25 mouse cellular contexts compared by ENCODE assay signal in the genomic region with DNA sequence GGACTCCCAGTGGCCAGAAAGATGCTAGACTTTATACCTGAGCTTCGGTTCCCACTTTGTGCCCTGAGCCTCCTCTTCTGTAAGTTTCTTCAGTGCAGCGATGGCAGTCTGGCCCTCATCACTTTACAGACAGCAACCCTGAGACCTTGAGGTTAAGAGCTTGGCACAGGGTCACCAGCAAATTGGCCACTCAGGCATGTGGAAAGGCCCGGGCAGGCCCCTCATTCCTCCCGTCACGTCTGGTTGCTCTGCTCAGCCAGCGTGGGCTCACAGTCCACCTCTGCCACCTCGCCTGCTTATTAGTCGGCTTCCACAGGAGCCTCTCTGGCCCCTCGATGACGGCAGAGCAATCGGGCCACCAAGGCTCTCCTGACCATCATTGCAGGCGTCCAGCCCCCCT.
A peak's percentile ranks its signal among the peaks of the same experiment; 100 is the strongest.
DNase-seq lines count a peak whose midpoint lies in the region; ATAC-seq and TF ChIP-seq lines count a peak whose summit lies in the region.
"Had no signal": no experiment of that assay in that cellular context is flagged by ENCODE, and none has a peak within 500 bp of the region (broad histone marks: within the 10 kb centered on the region; RNA-seq: fewer than 3 reads in every experiment).

No protein-coding gene starts in this region.

- WGBS in forebrain, embryonic 12.5 days: 76% methylated on average over 12 of the region's 12 CpGs
- 80% methylated on average over 12 of the region's 12 CpGs for WGBS in forebrain, embryonic 15.5 days
- 38% methylated on average over 12 of the region's 12 CpGs for WGBS in kidney, postnatal 0 days
- WGBS in neural tube, embryonic 11.5 days: 65% methylated on average over 12 of the region's 12 CpGs
- 67% methylated on average over 12 of the region's 12 CpGs for WGBS in midbrain, embryonic 14.5 days

- DNase-seq in kidney, postnatal 0 days (ENCODE audit: low spot score): peak; percentile 22
- DNase-seq in kidney, adult 9 months: no peak
- no peak for DNase-seq in neural tube, embryonic 11.5 days (ENCODE audit: low spot score)
- DNase-seq in neural tube, embryonic 10.5 days (ENCODE audit: extremely low spot score, low spot score): no peak
- no peak for DNase-seq in midbrain, embryonic 14.5 days
- no peak for DNase-seq in urinary bladder, postnatal 4 days (ENCODE audit: low spot score in 2 of 2)
- DNase-seq: adrenal gland, postnatal 14 days; cerebellum, adult 11 months; cerebellum, adult 9-10 months; cerebellum, postnatal 36 days; gastrocnemius, postnatal 10 days; heart, postnatal 10 days; liver; lung, adult 2 months; lung, postnatal 10 days; right cerebral cortex, postnatal 25 days; thymus, postnatal 25 days had no signal

- H3K4me2 ChIP-seq in forebrain, embryonic 12.5 days: no peak overlapping the region
- H3K4me2 ChIP-seq in forebrain, embryonic 15.5 days (replicated peaks): no peak overlapping the region
- no peak overlapping the region for H3K4me2 ChIP-seq in kidney, postnatal 0 days (ENCODE audit: low read length)
- no peak overlapping the region for H3K4me2 ChIP-seq in neural tube, embryonic 11.5 days (ENCODE audit: low read depth)
- H3K4me2 ChIP-seq in midbrain, embryonic 14.5 days (ENCODE audit: low read length): no peak overlapping the region
- H3K4me2 ChIP-seq: embryonic facial prominence, embryonic 12.5 days; heart, embryonic 13.5 days; stomach, embryonic 15.5 days had no signal

- H3K4me1 ChIP-seq in forebrain, embryonic 12.5 days: peaks cover 33% of the 10 kb centered on the region
- H3K4me1 ChIP-seq in forebrain, embryonic 15.5 days: peaks cover 11% of the 10 kb centered on the region
- no peaks in the 10 kb centered on the region for H3K4me1 ChIP-seq in kidney, postnatal 0 days (replicated peaks; ENCODE audit: insufficient read depth, low read length)
- H3K4me1 ChIP-seq in neural tube, embryonic 11.5 days (ENCODE audit: control insufficient read depth, insufficient read depth, low read length): peaks cover 13% of the 10 kb centered on the region
- peaks cover 24% of the 10 kb centered on the region for H3K4me1 ChIP-seq in midbrain, embryonic 14.5 days (ENCODE audit: control insufficient read depth, insufficient read depth, low read length)
- H3K4me1 ChIP-seq: embryonic facial prominence, embryonic 12.5 days; heart, embryonic 13.5 days; stomach, embryonic 15.5 days had no signal

- H3K4me3 ChIP-seq in forebrain, embryonic 12.5 days (replicated peaks): no peak overlapping the region
- no peak overlapping the region for H3K4me3 ChIP-seq in forebrain, embryonic 15.5 days
- no peak overlapping the region for H3K4me3 ChIP-seq in kidney, postnatal 0 days (replicated peaks; ENCODE audit: low read depth, low read length)
- H3K4me3 ChIP-seq in neural tube, embryonic 11.5 days (ENCODE audit: low read depth, low read length): no peak overlapping the region
- no peak overlapping the region for H3K4me3 ChIP-seq in midbrain, embryonic 14.5 days (replicated peaks; ENCODE audit: low read depth, low read length)
- H3K4me3 ChIP-seq: embryonic facial prominence, embryonic 12.5 days; heart, embryonic 13.5 days; stomach, embryonic 15.5 days had no signal

- no peak overlapping the region for H3K9ac ChIP-seq in forebrain, embryonic 12.5 days
- no peak overlapping the region for H3K9ac ChIP-seq in forebrain, embryonic 15.5 days (replicated peaks)
- no peak overlapping the region for H3K9ac ChIP-seq in kidney, postnatal 0 days (ENCODE audit: low read depth, low read length)
- no peak overlapping the region for H3K9ac ChIP-seq in neural tube, embryonic 11.5 days (ENCODE audit: low read length)
- no peak overlapping the region for H3K9ac ChIP-seq in midbrain, embryonic 14.5 days (replicated peaks; ENCODE audit: low read length)
- H3K9ac ChIP-seq: embryonic facial prominence, embryonic 12.5 days; heart, embryonic 13.5 days; liver, embryonic 14.5 days; stomach, embryonic 15.5 days had no signal

- H3K9me3 ChIP-seq in forebrain, embryonic 12.5 days: 0 out of 2 replicates have a peak, but pooled peaks cover 7% of the 10 kb centered on the region
- no peaks in the 10 kb centered on the region for H3K9me3 ChIP-seq in forebrain, embryonic 15.5 days
- H3K9me3 ChIP-seq in kidney, postnatal 0 days (replicated peaks; ENCODE audit: low read length): no peaks in the 10 kb centered on the region
- H3K9me3 ChIP-seq in neural tube, embryonic 11.5 days (ENCODE audit: control insufficient read depth, low read length): no peaks in the 10 kb centered on the region
- no peaks in the 10 kb centered on the region for H3K9me3 ChIP-seq in midbrain, embryonic 14.5 days (ENCODE audit: control insufficient read depth, low read length)
- H3K9me3 ChIP-seq: embryonic facial prominence, embryonic 12.5 days; G1E; heart, embryonic 13.5 days; stomach, embryonic 15.5 days had no signal

- no peaks in the 10 kb centered on the region for H3K27me3 ChIP-seq in forebrain, embryonic 12.5 days
- H3K27me3 ChIP-seq in forebrain, embryonic 15.5 days: no peaks in the 10 kb centered on the region
- no peaks in the 10 kb centered on the region for H3K27me3 ChIP-seq in kidney, postnatal 0 days (ENCODE audit: insufficient read depth, low read length)
- no peaks in the 10 kb centered on the region for H3K27me3 ChIP-seq in neural tube, embryonic 11.5 days (ENCODE audit: control insufficient read depth, insufficient read depth, low read length)
- no peaks in the 10 kb centered on the region for H3K27me3 ChIP-seq in midbrain, embryonic 14.5 days (ENCODE audit: control insufficient read depth, insufficient read depth, low read length)
- H3K27me3 ChIP-seq: embryonic facial prominence, embryonic 12.5 days; stomach, embryonic 15.5 days had no signal

- ATAC-seq in forebrain, embryonic 12.5 days (ENCODE audit: low FRiP score): no peak
- ATAC-seq in forebrain, embryonic 15.5 days (replicated peaks): no peak
- no peak for ATAC-seq in kidney, postnatal 0 days (replicated peaks; ENCODE audit: low FRiP score, low read depth)
- no peak for ATAC-seq in neural tube, embryonic 11.5 days (ENCODE audit: insufficient read depth, low FRiP score, low TSS enrichment)
- ATAC-seq in midbrain, embryonic 14.5 days (ENCODE audit: low FRiP score, low TSS enrichment): no peak

- TF ChIP-seq CTCF in kidney, postnatal 0 days (IDR thresholded peaks at IDR 0.05; ENCODE audit: low read depth): no peak

- H3K36me3 ChIP-seq in forebrain, embryonic 12.5 days (replicated peaks): no peaks in the 10 kb centered on the region
- no peaks in the 10 kb centered on the region for H3K36me3 ChIP-seq in forebrain, embryonic 15.5 days
- H3K36me3 ChIP-seq in kidney, postnatal 0 days (ENCODE audit: insufficient read depth, low read length): no peaks in the 10 kb centered on the region
- H3K36me3 ChIP-seq in neural tube, embryonic 11.5 days (ENCODE audit: control insufficient read depth, insufficient read depth, low read length): no peaks in the 10 kb centered on the region
- no peaks in the 10 kb centered on the region for H3K36me3 ChIP-seq in midbrain, embryonic 14.5 days (ENCODE audit: control insufficient read depth, insufficient read depth, low read length)
- H3K36me3 ChIP-seq: embryonic facial prominence, embryonic 12.5 days; G1E; heart, embryonic 13.5 days; stomach, embryonic 15.5 days had no signal

- H3K27ac ChIP-seq in forebrain, embryonic 12.5 days: peak overlapping the region; percentile 36; the same call in 1 of the 2 replicates
- no peak overlapping the region for H3K27ac ChIP-seq in forebrain, embryonic 15.5 days (replicated peaks)
- no peak overlapping the region for H3K27ac ChIP-seq in kidney, postnatal 0 days
- peak overlapping the region; percentile 41; the same call in 1 of the 2 replicates for H3K27ac ChIP-seq in neural tube, embryonic 11.5 days (ENCODE audit: low read depth, low read length)
- H3K27ac ChIP-seq in midbrain, embryonic 14.5 days (replicated peaks; ENCODE audit: low read depth, low read length): peak overlapping the region; percentile 80; the same call in 1 of the 2 replicates
- H3K27ac ChIP-seq: embryonic facial prominence, embryonic 12.5 days; heart, embryonic 13.5 days; liver, embryonic 14.5 days; macrophage; stomach, embryonic 15.5 days had no signal

Comparison
In these comparisons a context has a peak if more than half of its experiments do, and no peak if none do; other contexts are left out.
1. H3K27ac ChIP-seq: peak in forebrain, embryonic 12.5 days (single experiment), neural tube, embryonic 11.5 days (single experiment) and midbrain, embryonic 14.5 days (single experiment); none in forebrain, embryonic 15.5 days (single experiment) and kidney, postnatal 0 days (single experiment).